Mouse (Mus musculus): ENCODE measurements around the gene Rdh5. TPM values are rescaled to one million over a fixed set of nuclear protein-coding genes. Genes with fewer than 3 reads are reported as not detected.

Rdh5 gene
- total RNA-seq, 2 experiments from 2014 or later = 3.5 to 4.1 TPM

- DNase-seq = peak in 1 of 2 experiments; percentile 46
Observed at GRCm38 (mm10) chr10:128933574-128933973, 10.9 kb upstream of the Rdh5 start, which contains the start of gene Itga7. Itga7 (plus strand) TSS chr10:128933818.

GRCm38 (mm10) chr10:128931441-128931840 lies 8.8 kb upstream of the Rdh5 start:
- DNase-seq = no peak
- intact Hi-C loops (cut with DNase I) = no loop called here

More at GRCm38 (mm10) chr10:128933574-128933973, 10.9 kb upstream of the Rdh5 start, which contains the start of gene Itga7:
- intact Hi-C loops (cut with DNase I) = no loop called here

- no peak for DNase-seq
- intact Hi-C loops (cut with DNase I) = no loop called here
Observed at GRCm38 (mm10) chr10:128929638-128930378, 7.1 kb upstream of the Rdh5 start.

GRCm38 (mm10) chr10:128928356-128928755 lies 5.7 kb upstream of the Rdh5 start:
- no peak for DNase-seq
- intact Hi-C loops (cut with DNase I) = no loop called here

- DNase-seq = no peak
- intact Hi-C loops (cut with DNase I) = no loop called here
Observed at GRCm38 (mm10) chr10:128923935-128924334, 1.2 kb upstream of the Rdh5 start, which contains the start of gene Bloc1s1. Bloc1s1 (minus strand) TSS chr10:128924035.

GRCm38 (mm10) chr10:128923013-128923691 lies 464 bp upstream of the Rdh5 start:
- peak; percentile 90 to 95 for DNase-seq
- intact Hi-C loops (cut with DNase I) = no loop called here

GRCm38 (mm10) chr10:128921883-128922821 lies 536 bp downstream of the Rdh5 start:
- intact Hi-C loops (cut with DNase I) = no loop called here
- no peak for DNase-seq

GRCm38 (mm10) chr10:128921251-128921650 lies 1.4 kb downstream of the Rdh5 start:
- intact Hi-C loops (cut with DNase I) = no loop called here

GRCm38 (mm10) chr10:128920736-128921161 lies 1.9 kb downstream of the Rdh5 start:
- intact Hi-C loops (cut with DNase I) = no loop called here

More at GRCm38 (mm10) chr10:128921251-128921650, 1.4 kb downstream of the Rdh5 start:
- no peak for DNase-seq

GRCm38 (mm10) chr10:128919966-128920365 lies 2.7 kb downstream of the Rdh5 start:
- intact Hi-C loops (cut with DNase I) = no loop called here

More at GRCm38 (mm10) chr10:128920736-128921161, 1.9 kb downstream of the Rdh5 start:
- no peak for DNase-seq

GRCm38 (mm10) chr10:128919203-128919631 lies 3.5 kb downstream of the Rdh5 start:
- no peak for DNase-seq
- intact Hi-C loops (cut with DNase I) = no loop called here

More at GRCm38 (mm10) chr10:128919966-128920365, 2.7 kb downstream of the Rdh5 start:
- DNase-seq = no peak

- DNase-seq = peak; percentile 68 to 77
- intact Hi-C loops (cut with DNase I) = no loop called here
Observed at GRCm38 (mm10) chr10:128918246-128918645, 4.4 kb downstream of the Rdh5 start.

- DNase-seq = no peak
- intact Hi-C loops (cut with DNase I) = no loop called here
Observed at GRCm38 (mm10) chr10:128917400-128917799, 5.3 kb downstream of the Rdh5 start.

- intact Hi-C loops (cut with DNase I) = no loop called here
- DNase-seq = no peak
Observed at GRCm38 (mm10) chr10:128916665-128917064, 6.0 kb downstream of the Rdh5 start.

GRCm38 (mm10) chr10:128915550-128915949 lies 7.1 kb downstream of the Rdh5 start:
- DNase-seq = no peak
- intact Hi-C loops (cut with DNase I) = loop anchor here (2.0 kb wide), 1 partner anchor 31 kb away; no protein-coding TSS in a partner anchor

GRCm38 (mm10) chr10:128913696-128914095 lies 9.0 kb downstream of the Rdh5 start:
- intact Hi-C loops (cut with DNase I) = loop anchor here (2.0 kb wide), 1 partner anchor 33 kb away; no protein-coding TSS in a partner anchor
- DNase-seq = no peak

GRCm38 (mm10) chr10:128913219-128913618 lies 9.5 kb downstream of the Rdh5 start:
- DNase-seq = peak; percentile 79 to 82
- intact Hi-C loops (cut with DNase I) = no loop called here

- DNase-seq = no peak
- intact Hi-C loops (cut with DNase I) = no loop called here
Observed at GRCm38 (mm10) chr10:128912791-128913190, 9.9 kb downstream of the Rdh5 start.

- DNase-seq = no peak
- intact Hi-C loops (cut with DNase I) = no loop called here
Observed at GRCm38 (mm10) chr10:128912268-128912667, 10.4 kb downstream of the Rdh5 start.

GRCm38 (mm10) chr10:128911430-128911829 lies 11.3 kb downstream of the Rdh5 start:
- intact Hi-C loops (cut with DNase I) = no loop called here
- no peak for DNase-seq

Measured in gastrocnemius, postnatal 36 days (tissue).